Mouse (Mus musculus): ENCODE results near the gene Cenpn. TPM values are rescaled to one million over a fixed set of nuclear protein-coding genes. Genes with fewer than 3 reads are reported as not detected.

The Cenpn gene
- total RNA-seq, 2 experiments from 2014 or later, result 16.8 to 18.7 TPM

DNA sequence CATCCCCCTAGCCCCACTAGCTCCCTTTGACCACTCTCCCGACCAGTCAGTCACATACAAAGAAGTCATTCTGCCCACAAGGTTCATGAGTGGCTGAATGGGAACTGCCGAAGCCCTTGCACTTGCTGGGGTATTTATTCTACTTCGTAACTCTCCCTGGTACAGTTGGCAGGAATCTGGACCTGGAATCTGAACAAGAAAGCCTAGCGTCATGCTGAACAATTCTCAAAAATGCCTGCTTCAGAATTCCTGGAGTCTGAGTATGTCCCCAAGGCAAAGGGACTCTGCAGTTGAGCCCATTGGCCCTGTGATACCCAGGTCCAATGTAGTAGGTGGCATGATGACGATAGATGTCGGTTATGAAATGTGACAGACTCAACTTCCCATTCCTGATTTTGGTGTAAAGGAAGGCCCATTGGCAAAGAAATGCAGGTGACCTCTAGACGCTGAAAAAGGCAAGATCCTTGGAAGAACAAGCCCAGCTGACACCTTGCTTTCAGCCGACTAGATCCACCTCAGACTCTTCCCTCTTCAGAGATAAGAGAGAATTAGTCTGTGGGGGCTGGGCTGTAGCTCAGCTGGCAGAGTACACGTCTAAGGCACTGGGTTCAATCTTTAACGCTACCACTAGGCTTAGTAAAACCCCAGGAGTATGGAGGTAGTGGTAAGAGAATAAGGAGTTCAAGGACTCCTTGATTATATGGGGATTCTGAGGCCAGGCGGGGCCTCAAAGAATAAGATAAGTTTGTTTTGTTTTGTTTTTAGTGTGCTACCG lies 20.9 kb downstream of the Cenpn start:
- DNase-seq (ENCODE audit: low spot score in 2 of 2), result no peak

DNA sequence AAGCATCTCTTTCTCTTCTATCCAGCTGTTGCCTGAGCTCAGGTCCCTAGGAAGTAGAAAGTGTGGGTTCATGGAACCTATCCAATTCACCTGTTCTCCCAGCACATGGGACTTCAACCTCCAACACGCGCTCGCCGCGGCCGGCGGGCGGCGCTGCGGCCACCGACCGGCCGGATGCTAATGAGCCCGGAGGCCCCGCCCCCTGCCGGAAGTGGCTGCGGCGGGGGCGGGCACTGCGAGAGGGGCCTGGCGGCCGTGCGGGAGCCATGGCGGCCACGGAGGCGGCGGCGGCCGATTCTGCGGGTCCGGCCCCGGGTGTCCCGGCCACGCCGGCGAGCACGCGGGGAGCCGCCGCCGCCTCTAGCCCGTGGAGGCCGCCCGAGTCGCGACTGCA lies 21.6 kb downstream of the Cenpn start, which contains the start of gene Atmin:
Atmin (plus strand) TSS at position 233 of the 394 bp plus-strand sequence.
- peak; percentile 71 to 75 for DNase-seq (ENCODE audit: low spot score in 2 of 2)

- no peak for DNase-seq (ENCODE audit: low spot score in 2 of 2)
Observed at GRCm38 (mm10) chr8:116943555-116944384, 22.2 kb downstream of the Cenpn start.

DNA sequence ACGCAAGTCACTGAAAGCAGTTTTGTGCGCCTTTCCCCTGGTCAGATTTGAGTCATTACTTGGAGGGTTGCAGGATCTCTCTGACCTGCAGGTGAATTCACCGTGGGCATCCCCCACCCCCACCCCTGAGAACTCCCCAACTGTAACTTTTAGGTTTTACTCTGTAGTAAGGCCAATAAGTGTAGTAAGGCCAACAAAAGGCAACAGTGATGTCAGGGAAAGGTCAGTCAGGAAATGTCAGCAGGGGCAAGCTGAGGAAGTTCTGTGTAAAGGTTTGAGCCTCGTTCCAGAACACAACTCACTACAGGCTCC lies 22.8 kb downstream of the Cenpn start:
- DNase-seq (ENCODE audit: low spot score in 2 of 2), result no peak

- DNase-seq (ENCODE audit: low spot score in 2 of 2), result no peak
Observed at GRCm38 (mm10) chr8:116945169-116945910, 23.8 kb downstream of the Cenpn start.

- DNase-seq (ENCODE audit: low spot score in 2 of 2), result no peak
Observed at GRCm38 (mm10) chr8:116946268-116946838, 24.8 kb downstream of the Cenpn start.

- DNase-seq (ENCODE audit: low spot score in 2 of 2), result no peak
Observed at GRCm38 (mm10) chr8:116946851-116947250, 25.3 kb downstream of the Cenpn start.

DNA sequence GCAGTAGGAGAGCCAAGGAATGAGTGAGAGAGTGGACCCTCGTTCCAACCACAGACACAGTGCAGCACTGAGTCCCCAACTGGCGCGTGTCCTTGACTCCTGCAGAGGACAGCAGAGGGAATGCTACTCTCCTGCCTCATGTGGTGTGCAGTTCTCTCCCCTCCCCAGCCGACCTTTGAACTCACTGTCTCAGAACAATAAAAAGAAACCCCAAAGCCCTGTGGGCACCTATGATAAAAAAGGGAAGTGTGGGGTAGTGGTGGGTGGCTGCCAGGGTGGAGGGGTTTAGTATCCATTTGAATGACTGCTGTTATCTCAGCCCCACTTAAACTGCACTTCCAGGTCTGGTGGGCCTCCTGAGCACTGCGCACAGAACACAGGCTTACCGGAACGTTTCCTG lies 26.1 kb downstream of the Cenpn start:
- no peak for DNase-seq (ENCODE audit: low spot score in 2 of 2)

- DNase-seq (ENCODE audit: low spot score in 2 of 2), result no peak
Observed at GRCm38 (mm10) chr8:116951369-116951768, 29.8 kb downstream of the Cenpn start.

- DNase-seq (ENCODE audit: low spot score in 2 of 2), result no peak
Observed at GRCm38 (mm10) chr8:116951778-116952177, 30.2 kb downstream of the Cenpn start.

DNA sequence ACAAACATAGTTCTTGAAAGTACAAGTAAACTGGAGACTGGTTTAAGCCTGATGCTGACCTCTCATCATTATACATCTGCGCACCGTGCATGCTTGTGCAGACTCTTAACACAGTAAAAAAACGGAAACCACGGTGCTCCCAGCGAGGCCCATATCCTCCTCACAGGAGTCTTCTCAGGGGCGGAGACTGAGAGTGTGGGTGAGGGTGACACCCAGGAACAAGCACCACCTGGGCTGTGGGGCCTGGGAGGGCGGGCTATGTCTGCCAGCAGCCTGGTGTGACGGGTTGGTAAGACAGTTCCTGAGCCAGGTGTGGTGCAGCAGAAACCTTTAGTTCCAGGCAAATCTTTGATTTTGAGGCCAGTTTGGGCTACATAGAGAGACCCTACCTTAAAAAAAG lies 30.9 kb downstream of the Cenpn start:
- DNase-seq (ENCODE audit: low spot score in 2 of 2), result no peak

GRCm38 (mm10) chr8:116954415-116954814 lies 32.9 kb downstream of the Cenpn start:
- no peak for DNase-seq (ENCODE audit: low spot score in 2 of 2)

DNA sequence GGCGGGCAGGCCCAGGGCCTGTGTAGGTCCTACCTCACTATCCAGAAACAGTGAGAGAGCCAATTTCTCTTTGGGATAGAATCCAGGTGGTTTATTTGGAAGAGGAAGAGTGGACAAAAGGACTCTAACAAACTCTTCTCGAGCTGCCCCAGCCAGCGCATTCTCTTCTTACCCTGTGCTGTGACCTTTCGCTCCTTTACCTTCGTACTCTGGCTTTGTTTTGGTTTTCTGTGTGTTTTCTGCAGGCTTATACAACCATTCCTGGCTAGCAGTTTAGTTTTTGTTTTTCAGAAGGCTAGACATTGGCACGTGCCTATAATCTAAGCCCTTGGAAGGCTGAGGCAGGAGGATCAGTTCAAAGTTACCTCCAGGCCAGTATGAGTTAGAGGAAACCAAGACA lies 48.0 kb downstream of the Cenpn start:
- DNase-seq (ENCODE audit: low spot score in 2 of 2), result no peak

DNA sequence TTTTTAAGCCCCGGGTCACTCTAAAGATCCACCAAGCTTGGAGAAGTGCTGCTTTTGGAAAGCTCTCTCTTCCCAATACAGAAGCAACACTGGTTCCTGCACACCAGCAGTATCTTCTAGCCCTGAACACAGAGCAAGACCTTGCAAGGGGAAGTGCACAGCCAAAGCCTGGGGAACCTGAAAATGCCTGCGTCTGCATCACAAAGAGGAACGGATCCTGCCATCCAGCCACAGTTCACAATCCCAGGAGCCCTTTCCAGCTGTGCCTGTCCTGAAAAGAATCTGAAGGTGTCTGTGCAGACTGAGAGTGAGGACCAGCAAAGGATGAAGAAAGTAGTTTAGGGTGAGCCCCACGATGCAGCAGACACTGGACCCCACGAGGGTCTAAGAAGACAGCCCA lies 53.5 kb downstream of the Cenpn start:
- no peak for DNase-seq (ENCODE audit: low spot score in 2 of 2)

DNA sequence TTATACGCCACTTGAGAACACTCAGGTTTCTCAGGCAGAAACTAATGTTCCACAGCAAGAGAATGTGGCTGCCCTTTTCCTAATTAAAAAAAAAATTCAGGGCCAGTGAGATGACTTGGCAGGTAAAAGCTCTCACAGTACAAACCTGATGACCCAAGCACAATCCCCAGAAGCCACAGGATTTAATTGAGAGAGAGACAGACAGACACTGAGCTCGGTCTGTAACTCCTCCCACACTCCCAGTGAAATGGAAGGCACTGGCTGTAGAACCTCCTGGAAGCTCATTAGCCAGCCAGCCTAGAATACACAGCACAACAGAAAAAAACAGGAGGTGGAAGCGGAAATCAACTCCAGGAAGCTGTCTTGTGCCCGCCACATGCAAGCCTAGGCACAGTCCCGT lies 54.1 kb downstream of the Cenpn start:
- DNase-seq (ENCODE audit: low spot score in 2 of 2), result no peak

- DNase-seq (ENCODE audit: low spot score in 2 of 2), result no peak
Observed at GRCm38 (mm10) chr8:116978052-116978451, 56.5 kb downstream of the Cenpn start.

DNA sequence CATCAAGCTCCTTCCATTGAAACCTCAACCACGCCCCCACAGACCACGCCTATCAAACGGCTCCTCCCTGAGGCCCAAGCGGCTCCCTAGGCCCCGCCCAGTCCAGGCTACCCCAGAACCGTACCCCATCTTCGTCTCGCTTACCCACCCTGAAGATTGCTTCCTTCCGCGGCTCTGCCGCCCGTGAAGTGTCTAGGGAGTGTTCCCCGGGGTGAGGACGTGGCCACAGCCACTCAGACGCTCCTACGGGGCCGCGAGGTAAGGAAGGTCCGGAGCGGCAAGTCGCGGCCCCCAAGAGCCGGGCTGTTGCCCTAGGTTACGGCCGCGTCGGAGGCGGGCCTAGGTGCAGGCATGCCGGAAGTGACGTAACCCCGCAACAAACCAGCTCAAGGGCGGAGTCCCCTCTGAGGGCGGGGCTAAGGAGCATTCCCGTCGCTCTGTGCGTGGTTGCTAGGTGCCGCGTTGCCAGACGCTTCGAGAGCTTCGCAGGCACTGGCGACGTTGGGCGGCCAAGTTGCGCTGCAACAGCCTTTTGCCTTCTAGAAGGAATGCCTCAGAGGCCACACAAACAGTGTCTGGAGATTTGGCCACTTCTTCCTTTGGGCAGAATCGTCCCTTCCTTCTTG lies 57.2 kb downstream of the Cenpn start, which contains the start of gene 1700030J22Rik:
1700030J22Rik (minus strand) TSS at position 329 of the 626 bp plus-strand sequence.
- DNase-seq (ENCODE audit: low spot score in 2 of 2), result peak; percentile 89 to 96

DNA sequence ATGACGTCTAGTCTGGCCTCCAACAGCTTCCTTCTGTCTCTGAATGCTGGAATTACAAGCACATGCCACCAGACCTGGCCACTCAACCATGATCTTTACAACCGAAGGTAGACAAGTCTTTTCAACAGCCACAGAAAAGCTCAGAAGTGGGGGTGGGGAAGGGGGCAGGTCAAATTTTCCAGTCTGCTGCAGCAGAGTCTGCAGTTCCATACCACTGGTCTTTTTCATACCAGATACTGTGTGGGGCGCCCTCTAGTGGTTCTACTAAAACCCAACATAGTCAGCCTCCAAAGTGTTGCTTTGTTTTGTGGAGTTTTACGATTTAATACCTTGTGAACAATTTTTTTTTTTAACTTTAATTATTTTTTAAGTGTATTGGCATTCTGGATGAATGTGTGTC lies 58.6 kb downstream of the Cenpn start:
- DNase-seq (ENCODE audit: low spot score in 2 of 2), result peak in 1 of 2 experiments; percentile 45

- DNase-seq (ENCODE audit: low spot score in 2 of 2), result no peak
Observed at GRCm38 (mm10) chr8:116989842-116990241, 68.3 kb downstream of the Cenpn start.

All from adrenal gland, postnatal 4 days (tissue).